Mouse (Mus musculus): ENCODE results near the gene Aspa.
A peak's percentile ranks its signal among the peaks of the same experiment; 100 is the strongest.

Gene Aspa

GRCm38 (mm10) chr11:73329442-73329841 lies at the start of gene Aspa, which contains the start of the genes Gm49340 and Spata22:
Gene Aspa (minus strand): TSS chr11:73329596.
Gene Gm49340 (plus strand): TSS chr11:73329741.
Gene Spata22 (plus strand): TSS chr11:73329741.
- peak; percentile 93 for DNase-seq (ENCODE audit: low read depth, low spot score)

GRCm38 (mm10) chr11:73370946-73371345 lies 41.5 kb upstream of the Aspa start, which contains the start of gene Olfr376:
Gene Olfr376 (plus strand): TSS chr11:73371246.
- no peak for DNase-seq (ENCODE audit: low read depth, low spot score)

GRCm38 (mm10) chr11:73350483-73350882 lies 21.1 kb upstream of the Aspa start, which contains the start of gene Olfr20:
Gene Olfr20 (plus strand): TSS chr11:73350783.
- no peak for DNase-seq (ENCODE audit: low read depth, low spot score)

GRCm38 (mm10) chr11:73336919-73337318 lies 7.5 kb upstream of the Aspa start:
- DNase-seq (ENCODE audit: low read depth, low spot score): no peak

- no peak for DNase-seq (ENCODE audit: low read depth, low spot score)
Measured at GRCm38 (mm10) chr11:73333357-73333756, 4.0 kb upstream of the Aspa start.

- no peak for DNase-seq (ENCODE audit: low read depth, low spot score)
Measured at GRCm38 (mm10) chr11:73327361-73327760, 2.0 kb downstream of the Aspa start.

GRCm38 (mm10) chr11:73326485-73326886 lies 2.9 kb downstream of the Aspa start:
- DNase-seq (ENCODE audit: low read depth, low spot score): no peak

- DNase-seq (ENCODE audit: low read depth, low spot score): peak; percentile 26
Measured at GRCm38 (mm10) chr11:73323906-73324830, 5.2 kb downstream of the Aspa start.

GRCm38 (mm10) chr11:73321064-73321463 lies 8.3 kb downstream of the Aspa start:
- peak; percentile 22 for DNase-seq (ENCODE audit: low read depth, low spot score)

- DNase-seq (ENCODE audit: low read depth, low spot score): peak; percentile 94
Measured at GRCm38 (mm10) chr11:73318581-73318980, 10.8 kb downstream of the Aspa start.

GRCm38 (mm10) chr11:73315961-73316360 lies 13.4 kb downstream of the Aspa start:
- peak; percentile 16 for DNase-seq (ENCODE audit: low read depth, low spot score)

- DNase-seq (ENCODE audit: low read depth, low spot score): no peak
Measured at GRCm38 (mm10) chr11:73303123-73303522, 26.3 kb downstream of the Aspa start.

GRCm38 (mm10) chr11:73289621-73290020 lies 39.8 kb downstream of the Aspa start:
- no peak for DNase-seq (ENCODE audit: low read depth, low spot score)

GRCm38 (mm10) chr11:73284351-73284750 lies 45.0 kb downstream of the Aspa start:
- DNase-seq (ENCODE audit: low read depth, low spot score): no peak

GRCm38 (mm10) chr11:73283926-73284325 lies 45.5 kb downstream of the Aspa start:
- DNase-seq (ENCODE audit: low read depth, low spot score): no peak

GRCm38 (mm10) chr11:73283369-73283768 lies 46.0 kb downstream of the Aspa start:
- no peak for DNase-seq (ENCODE audit: low read depth, low spot score)

GRCm38 (mm10) chr11:73281528-73282027 lies 47.8 kb downstream of the Aspa start:
- peak; percentile 86 for DNase-seq (ENCODE audit: low read depth, low spot score)

GRCm38 (mm10) chr11:73280710-73281109 lies 48.7 kb downstream of the Aspa start:
- DNase-seq (ENCODE audit: low read depth, low spot score): no peak

- no peak for DNase-seq (ENCODE audit: low read depth, low spot score)
Measured at GRCm38 (mm10) chr11:73274821-73275220, 54.6 kb downstream of the Aspa start.

GRCm38 (mm10) chr11:73267267-73267666 lies 62.1 kb downstream of the Aspa start, which contains the start of gene Trpv3:
Gene Trpv3 (plus strand): TSS chr11:73267388.
- no peak for DNase-seq (ENCODE audit: low read depth, low spot score)

- DNase-seq (ENCODE audit: low read depth, low spot score): no peak
Measured at GRCm38 (mm10) chr11:73261385-73261784, 68.0 kb downstream of the Aspa start.

- no peak for DNase-seq (ENCODE audit: low read depth, low spot score)
Measured at GRCm38 (mm10) chr11:73260457-73260856, 68.9 kb downstream of the Aspa start.

GRCm38 (mm10) chr11:73258664-73259063 lies 70.7 kb downstream of the Aspa start:
- no peak for DNase-seq (ENCODE audit: low read depth, low spot score)

All from ZHBTc4 (cell line).